ENCODE assay signal across 9 mouse cellular contexts in genomic region chr8:95916106-95916505, GRCm38 (mm10). TPM values are rescaled to one million over a fixed set of nuclear protein-coding genes. Genes with fewer than 3 reads are reported as not detected.
A peak's percentile ranks its signal among the peaks of the same experiment; 100 is the strongest.
DNase-seq lines count a peak whose midpoint lies in the region; ATAC-seq and TF ChIP-seq lines count a peak whose summit lies in the region.
"Had no signal": no experiment of that assay in that cellular context is flagged by ENCODE, and none has a peak within 500 bp of the region (broad histone marks: within the 10 kb centered on the region; RNA-seq: fewer than 3 reads in every experiment).

No protein-coding gene starts in this region.

- no peaks in the 10 kb centered on the region for H3K36me3 ChIP-seq in lung, embryonic 16.5 days (ENCODE audit: control insufficient read depth, insufficient read depth, low read length)
- H3K36me3 ChIP-seq in intestine, embryonic 14.5 days (ENCODE audit: control insufficient read depth, insufficient read depth, low read length), result no peaks in the 10 kb centered on the region
- H3K36me3 ChIP-seq in liver, embryonic 14.5 days (replicated peaks; ENCODE audit: control insufficient read depth, insufficient read depth, low read depth), result no peaks in the 10 kb centered on the region
- H3K36me3 ChIP-seq in small intestine, adult 2 months (ENCODE audit: control insufficient read depth, insufficient read depth, low read length), result no peaks in the 10 kb centered on the region

- H3K27me3 ChIP-seq in lung, embryonic 16.5 days (ENCODE audit: control insufficient read depth, insufficient read depth, low read depth, low read length), result no peaks in the 10 kb centered on the region
- H3K27me3 ChIP-seq in intestine, embryonic 14.5 days (replicated peaks; ENCODE audit: control insufficient read depth, insufficient read depth, low read length), result 0 out of 2 replicates have a peak, but pooled peaks cover 5% of the 10 kb centered on the region
- no peaks in the 10 kb centered on the region for H3K27me3 ChIP-seq in liver, embryonic 14.5 days (ENCODE audit: control insufficient read depth, insufficient read depth, low read length)
- peaks cover 2% of the 10 kb centered on the region; the same call in 1 of the 2 replicates for H3K27me3 ChIP-seq in small intestine, adult 2 months (ENCODE audit: control insufficient read depth, insufficient read depth, low read length)

- peak overlapping the region; percentile 36 for H3K4me3 ChIP-seq in lung, embryonic 16.5 days (ENCODE audit: low read length)
- H3K4me3 ChIP-seq in bone marrow macrophage, adult 2 months (ENCODE audit: insufficient read depth, low read length), result peak overlapping the region; percentile 7
- peak overlapping the region; percentile 20; the same call in 1 of the 2 replicates for H3K4me3 ChIP-seq in intestine, embryonic 14.5 days (ENCODE audit: low read depth, low read length)
- H3K4me3 ChIP-seq in liver, embryonic 14.5 days (ENCODE audit: insufficient read depth in 1 of 2, low read depth in 2 of 2, low read length in 2 of 2), result no peak overlapping the region
- H3K4me3 ChIP-seq in small intestine, adult 2 months (ENCODE audit: low read depth, low read length), result peak overlapping the region; percentile 33
- H3K4me3 ChIP-seq: erythroblast, embryonic 14.5 days had no signal

- H3K4me1 ChIP-seq in lung, embryonic 16.5 days (replicated peaks; ENCODE audit: control insufficient read depth, insufficient read depth, low read length), result peaks cover 6% of the 10 kb centered on the region; the same call in 1 of the 2 replicates
- no peaks in the 10 kb centered on the region for H3K4me1 ChIP-seq in bone marrow macrophage, adult 2 months (ENCODE audit: control insufficient read depth, insufficient read depth, low read length)
- no peaks in the 10 kb centered on the region for H3K4me1 ChIP-seq in intestine, embryonic 14.5 days (replicated peaks; ENCODE audit: control insufficient read depth, insufficient read depth, low read length)
- no peaks in the 10 kb centered on the region for H3K4me1 ChIP-seq in liver, embryonic 14.5 days (replicated peaks; ENCODE audit: control insufficient read depth in 2 of 2, insufficient read depth in 2 of 2, low read length in 1 of 2)
- 0 out of 2 replicates have a peak, but pooled peaks cover 3% of the 10 kb centered on the region for H3K4me1 ChIP-seq in small intestine, adult 2 months (ENCODE audit: control insufficient read depth, insufficient read depth, insufficient read length, low read length)

- 8% methylated on average over 9 of the region's 9 CpGs for WGBS in lung, embryonic 16.5 days
- WGBS in intestine, embryonic 14.5 days, result 3% methylated on average over 9 of the region's 9 CpGs
- 7% methylated on average over 9 of the region's 9 CpGs for WGBS in liver, embryonic 14.5 days (ENCODE audit: insufficient replicate concordance)
- WGBS in small intestine, adult 2 months, result 3% methylated on average over 9 of the region's 9 CpGs

- peak overlapping the region; percentile 50 for H3K9ac ChIP-seq in lung, embryonic 16.5 days (ENCODE audit: low read length)
- no peak overlapping the region for H3K9ac ChIP-seq in intestine, embryonic 14.5 days (ENCODE audit: low read length)
- no peak overlapping the region for H3K9ac ChIP-seq in liver, embryonic 14.5 days (replicated peaks)

- DNase-seq in lung, postnatal 4 days, result no peak
- DNase-seq in intestine, embryonic 14.5 days (ENCODE audit: low spot score), result peak; percentile 57
- no peak for DNase-seq in liver, embryonic 14.5 days (ENCODE audit: low read depth in 3 of 3, low spot score in 3 of 3)
- DNase-seq in left cerebral cortex, postnatal 10 days (ENCODE audit: extremely low spot score in 1 of 2, low spot score in 2 of 2), result no peak

- no peak for TF ChIP-seq CTCF in bone marrow macrophage, adult 2 months (IDR thresholded peaks at IDR 0.05; ENCODE audit: low read depth, low read length)
- no peak for TF ChIP-seq CTCF in liver, embryonic 14.5 days (IDR thresholded peaks at IDR 0.05; ENCODE audit: low read depth)
- TF ChIP-seq CTCF in small intestine, adult 2 months (IDR thresholded peaks at IDR 0.05; ENCODE audit: extremely low read depth, insufficient read length, insufficient replicate concordance, low read depth, low read length), result no peak

- ATAC-seq in lung, embryonic 16.5 days (ENCODE audit: low read depth), result peak; percentile 77
- peak; percentile 67 for ATAC-seq in erythroblast, adult 5-6 weeks (replicated peaks; ENCODE audit: low FRiP score, poor library complexity, severe bottlenecking)
- 0 out of 2 replicates have a peak, but pooled peaks have one; percentile 45 for ATAC-seq in intestine, embryonic 14.5 days (replicated peaks; ENCODE audit: low FRiP score, low TSS enrichment, low read depth)
- ATAC-seq in liver, embryonic 14.5 days (ENCODE audit: insufficient read depth), result peak; percentile 37; the same call in 1 of the 2 replicates

- peak overlapping the region; percentile 58 for H3K4me2 ChIP-seq in lung, embryonic 16.5 days (ENCODE audit: low read depth, low read length)
- peak overlapping the region; percentile 48 for H3K4me2 ChIP-seq in intestine, embryonic 14.5 days (ENCODE audit: low read length)
- peak overlapping the region; percentile 38 for H3K4me2 ChIP-seq in liver, embryonic 14.5 days (ENCODE audit: low read depth)

- intact Hi-C loops in left cerebral cortex, postnatal 10 days (cut with DNase I), result no loop called here

- no peak for TF ChIP-seq POLR2A in bone marrow macrophage, adult 2 months (IDR thresholded peaks at IDR 0.05; ENCODE audit: borderline replicate concordance, low read depth, low read length)
- no peak for TF ChIP-seq POLR2A in small intestine, adult 2 months (IDR thresholded peaks at IDR 0.05; ENCODE audit: low read depth, low read length)

- TF ChIP-seq EP300 in liver, embryonic 14.5 days (IDR thresholded peaks at IDR 0.05; ENCODE audit: low read depth), result no peak

- no peaks in the 10 kb centered on the region for H3K9me3 ChIP-seq in lung, embryonic 16.5 days (ENCODE audit: control insufficient read depth, low read length)
- no peaks in the 10 kb centered on the region for H3K9me3 ChIP-seq in intestine, embryonic 14.5 days (ENCODE audit: control insufficient read depth, low read length)
- H3K9me3 ChIP-seq in liver, embryonic 14.5 days (ENCODE audit: control insufficient read depth, low read length), result no peaks in the 10 kb centered on the region

- H3K27ac ChIP-seq in lung, embryonic 16.5 days (ENCODE audit: low read length), result no peak overlapping the region
- no peak overlapping the region for H3K27ac ChIP-seq in bone marrow macrophage, adult 2 months (ENCODE audit: insufficient read depth, low read depth, low read length)
- no peak overlapping the region for H3K27ac ChIP-seq in intestine, embryonic 14.5 days (ENCODE audit: low read depth)
- H3K27ac ChIP-seq in liver, embryonic 14.5 days, result no peak overlapping the region
- no peak overlapping the region for H3K27ac ChIP-seq in small intestine, adult 2 months (ENCODE audit: insufficient read depth, low read depth, low read length)

RNA-seq across cellular contexts. Expression of gene Got2, which starts 27.8 kb away (rescaled TPM):
- polyA plus RNA-seq in lung, embryonic 16.5 days (2015; fragmentation: Nextera tagmentation; extraction: Ambion mirVana), result 132 and 144 TPM in 2 replicates
- polyA plus RNA-seq in bone marrow macrophage, adult 2 months (2012; ENCODE audit: insufficient read depth, insufficient read length, missing spikeins), result 56.2 and 66.5 TPM in 2 replicates
- total RNA-seq in erythroblast, adult 5-6 weeks (2015; ENCODE audit: low replicate concordance), result 25.4 and 38.0 TPM in 2 replicates
- 14.8 and 28.5 TPM in 2 replicates for total RNA-seq in erythroblast, adult 5-6 weeks (2017; ENCODE audit: low replicate concordance)
- 84.7 and 85.2 TPM in 2 replicates for polyA plus RNA-seq in intestine, embryonic 14.5 days (2014; fragmentation: Nextera tagmentation; extraction: Ambion mirVana)
- polyA plus RNA-seq in liver, embryonic 14.5 days (2012; rRNA removed), result 91.7 and 107 TPM in 2 replicates
- 69.8 and 79.3 TPM in 2 replicates for polyA plus RNA-seq in liver, embryonic 14.5 days (2014; fragmentation: Nextera tagmentation; extraction: Ambion mirVana)
- 26.3 and 31.9 TPM in 2 replicates for polyA plus RNA-seq in small intestine, adult 2 months (2012; rRNA removed)
- 100 to 1,000 TPM; 210 to 215 TPM for total RNA-seq in left cerebral cortex, postnatal 10 days (2021)

Comparison
In these comparisons a context has a peak if more than half of its experiments do, and no peak if none do; other contexts are left out.
1. H3K4me3 ChIP-seq: peak in lung, embryonic 16.5 days (single experiment), bone marrow macrophage, adult 2 months (single experiment), intestine, embryonic 14.5 days (single experiment) and small intestine, adult 2 months (single experiment); none in liver, embryonic 14.5 days (0 of 2).
2. Peak in every context shown above with its lines, with median percentiles within 50 percentile points of each other: ATAC-seq and H3K4me2 ChIP-seq.